Mouse (Mus musculus) liver, embryonic 16.5 days (tissue): ENCODE measurements around the gene Bpifb3. TPM values are rescaled to one million over a fixed set of nuclear protein-coding genes. Genes with fewer than 3 reads are reported as not detected.

ENCODE experiments used
- ATAC-seq: fragments of 200-750 bp; cut with Nextera tagmentation; 2 replicates; pipeline ENCODE4 v1.8.0; 2017; ENCODE audit warnings: low read depth, mild to moderate bottlenecking, moderate number of reproducible peaks, moderate library complexity
- H3K27ac ChIP-seq: fragments of 300-500 bp; sonication (generic); 2 replicates; pipeline ENCODE4 v1.5.1; 2014; ENCODE audit warnings: mild to moderate bottlenecking, low read length
- H3K27me3 ChIP-seq: fragments of 300-500 bp; sonication (generic); 2 replicates; pipeline ENCODE4 v1.6.1; 2014; ENCODE audit warnings: low read depth, low read length, mixed read lengths; ENCODE audit not compliant: control insufficient read depth, insufficient read depth
- H3K36me3 ChIP-seq: fragments of 300-500 bp; sonication (generic); 2 replicates; pipeline ENCODE4 v1.6.1; 2014; ENCODE audit warnings: mild to moderate bottlenecking; ENCODE audit not compliant: control insufficient read depth, insufficient read depth
- H3K4me1 ChIP-seq: fragments of 300-500 bp; sonication (generic); 2 replicates; pipeline ENCODE4 v1.6.1; 2014; ENCODE audit warnings: low read depth, low read length, mixed read lengths; ENCODE audit not compliant: control insufficient read depth
- H3K4me2 ChIP-seq: fragments of 300-500 bp; sonication (generic); 2 replicates; pipeline ENCODE4 v1.6.1; 2014; ENCODE audit warnings: low read depth, low read length, mixed read lengths
- H3K4me3 ChIP-seq: fragments of 300-500 bp; sonication (generic); 2 replicates; pipeline ENCODE4 v1.5.1; 2014; ENCODE audit warnings: low read depth, mild to moderate bottlenecking, low read length
- H3K9ac ChIP-seq: fragments of 300-500 bp; sonication (generic); 2 replicates; pipeline ENCODE4 v1.6.1; 2014; ENCODE audit warnings: low read depth, low read length
- H3K9me3 ChIP-seq: fragments of 300-500 bp; sonication (generic); replicated peaks from 2 replicates; pipeline ENCODE4 v1.6.1; 2016; ENCODE audit warnings: low read length; ENCODE audit not compliant: control insufficient read depth
- WGBS: fragments of 180-500 bp; shearing (Covaris S2); extraction: QIAGEN DNeasy Blood & Tissue Kit; methylation state at CpG from one replicate; pipeline ENCODE4 v1.1.7; 2014; ENCODE audit not compliant: insufficient replicate concordance; 5-methylcytosine and 5-hydroxymethylcytosine counted together
- polyA plus RNA-seq: library from polyadenylated mRNA; unstranded; fragments of >200 nt; fragmentation: Nextera tagmentation; extraction: Ambion mirVana; gene quantifications from 2 replicates; pipeline ENCODE4 v1.2.1, GENCODE M21; 2015

The Bpifb3 gene
- polyA plus RNA-seq, 1 experiment from 2014 or later: not detected

- H3K9me3 ChIP-seq: no peaks in the 10 kb centered on the region
- H3K4me2 ChIP-seq: no peak overlapping the region
- H3K27me3 ChIP-seq: no peaks in the 10 kb centered on the region
- H3K4me1 ChIP-seq: no peaks in the 10 kb centered on the region
- 29% methylated on average over 3 of the region's 3 CpGs for WGBS
- no peaks in the 10 kb centered on the region for H3K36me3 ChIP-seq
- ATAC-seq: no peak
- H3K27ac ChIP-seq: no peak overlapping the region
- H3K9ac ChIP-seq: no peak overlapping the region
- no peak overlapping the region for H3K4me3 ChIP-seq
These were observed 11.9 kb downstream of the Bpifb3 start for GRCm38 (mm10) chr2:153929871-153930413.

- H3K27me3 ChIP-seq: no peaks in the 10 kb centered on the region
- H3K27ac ChIP-seq: no peak overlapping the region
- H3K4me3 ChIP-seq: no peak overlapping the region
- H3K9ac ChIP-seq: no peak overlapping the region
- no peaks in the 10 kb centered on the region for H3K4me1 ChIP-seq
- H3K9me3 ChIP-seq: no peaks in the 10 kb centered on the region
- H3K36me3 ChIP-seq: no peaks in the 10 kb centered on the region
- no peak for ATAC-seq
- WGBS: 70% methylated on average over 6 of the region's 6 CpGs
- H3K4me2 ChIP-seq: no peak overlapping the region
These were observed 13.1 kb downstream of the Bpifb3 start for GRCm38 (mm10) chr2:153931125-153931524.

GRCm38 (mm10) chr2:153933311-153933710 is 15.3 kb downstream of the Bpifb3 start:
- H3K27me3 ChIP-seq: no peaks in the 10 kb centered on the region
- no peaks in the 10 kb centered on the region for H3K36me3 ChIP-seq
- no peak overlapping the region for H3K27ac ChIP-seq
- H3K9me3 ChIP-seq: no peaks in the 10 kb centered on the region
- H3K4me1 ChIP-seq: no peaks in the 10 kb centered on the region
- H3K4me3 ChIP-seq: no peak overlapping the region
- WGBS: 63% methylated on average over 6 of the region's 6 CpGs
- no peak overlapping the region for H3K4me2 ChIP-seq
- no peak for ATAC-seq
- no peak overlapping the region for H3K9ac ChIP-seq

- H3K4me2 ChIP-seq: no peak overlapping the region
- no peaks in the 10 kb centered on the region for H3K27me3 ChIP-seq
- H3K27ac ChIP-seq: no peak overlapping the region
- H3K36me3 ChIP-seq: no peaks in the 10 kb centered on the region
- ATAC-seq: no peak
- no peaks in the 10 kb centered on the region for H3K4me1 ChIP-seq
- no peak overlapping the region for H3K4me3 ChIP-seq
- H3K9me3 ChIP-seq: no peaks in the 10 kb centered on the region
- H3K9ac ChIP-seq: no peak overlapping the region
- WGBS: 63% methylated on average over 6 of the region's 6 CpGs
These were observed 17.3 kb downstream of the Bpifb3 start for GRCm38 (mm10) chr2:153935348-153935747.

- Histone ChIP-seq H3K36me3 (no peaks in the 10 kb centered on the region), H3K27me3 (no peaks in the 10 kb centered on the region), H3K4me3 (no peak within 1 kb of the TSS), H3K9me3 (no peaks in the 10 kb centered on the region), H3K27ac (no peak within 1 kb of the TSS), H3K4me2 (no peak within 1 kb of the TSS), H3K9ac (no peak within 1 kb of the TSS), H3K4me1 (no peaks in the 10 kb centered on the region)
- no peak for ATAC-seq
- WGBS: 22% methylated on average over 5 of the region's 5 CpGs
These were observed 19.8 kb downstream of the Bpifb3 start, which contains the start of gene Bpifb4 for GRCm38 (mm10) chr2:153937843-153938242. Gene Bpifb4, plus strand, starts transcription at chr2:153938212.

- H3K4me3 ChIP-seq: no peak overlapping the region
- H3K9me3 ChIP-seq: no peaks in the 10 kb centered on the region
- no peaks in the 10 kb centered on the region for H3K36me3 ChIP-seq
- 26% methylated on average over 3 of the region's 3 CpGs for WGBS
- no peaks in the 10 kb centered on the region for H3K4me1 ChIP-seq
- no peaks in the 10 kb centered on the region for H3K27me3 ChIP-seq
- no peak for ATAC-seq
- no peak overlapping the region for H3K27ac ChIP-seq
- no peak overlapping the region for H3K9ac ChIP-seq
- no peak overlapping the region for H3K4me2 ChIP-seq
These were observed 25.5 kb downstream of the Bpifb3 start for GRCm38 (mm10) chr2:153943537-153943936.

GRCm38 (mm10) chr2:153944567-153944966 is 26.5 kb downstream of the Bpifb3 start:
- Histone ChIP-seq H3K4me2 (no peak overlapping the region), H3K4me3 (no peak overlapping the region), H3K9me3 (no peaks in the 10 kb centered on the region), H3K27me3 (no peaks in the 10 kb centered on the region), H3K4me1 (no peaks in the 10 kb centered on the region), H3K27ac (no peak overlapping the region), H3K9ac (no peak overlapping the region), H3K36me3 (no peaks in the 10 kb centered on the region)
- ATAC-seq: peak; percentile 64
- 63% methylated on average over 8 of the region's 8 CpGs for WGBS

GRCm38 (mm10) chr2:153952897-153953296 is 34.9 kb downstream of the Bpifb3 start:
- Histone ChIP-seq H3K9me3 (no peaks in the 10 kb centered on the region), H3K27me3 (no peaks in the 10 kb centered on the region), H3K4me3 (no peak overlapping the region), H3K36me3 (no peaks in the 10 kb centered on the region), H3K4me1 (no peaks in the 10 kb centered on the region), H3K4me2 (no peak overlapping the region), H3K27ac (no peak overlapping the region), H3K9ac (no peak overlapping the region)
- WGBS: 19% methylated on average over 6 of the region's 6 CpGs
- ATAC-seq: no peak

- H3K27ac ChIP-seq: no peak overlapping the region
- no peak overlapping the region for H3K4me2 ChIP-seq
- H3K9ac ChIP-seq: no peak overlapping the region
- H3K36me3 ChIP-seq: no peaks in the 10 kb centered on the region
- no peaks in the 10 kb centered on the region for H3K27me3 ChIP-seq
- WGBS: 3% methylated on average over 6 of the region's 6 CpGs
- no peaks in the 10 kb centered on the region for H3K9me3 ChIP-seq
- no peak overlapping the region for H3K4me3 ChIP-seq
- no peaks in the 10 kb centered on the region for H3K4me1 ChIP-seq
- ATAC-seq: 0 out of 2 replicates have a peak, but pooled peaks have one; percentile 24
These were observed 35.8 kb downstream of the Bpifb3 start for GRCm38 (mm10) chr2:153953836-153954235.
